Mouse (Mus musculus): ENCODE results near the gene Dpp9. TPM values are rescaled to one million over a fixed set of nuclear protein-coding genes. Genes with fewer than 3 reads are reported as not detected.

Dpp9 gene
- total RNA-seq, 2 experiments from 2014 or later: 32.8 to 36.6 TPM

GRCm38 (mm10) chr17:56148790-56149618 is 69.7 kb downstream of the Dpp9 start:
- intact Hi-C loops (cut with DNase I): no loop called here
- DNase-seq: no peak

GRCm38 (mm10) chr17:56148280-56148679 is 70.4 kb downstream of the Dpp9 start:
- DNase-seq: no peak
- intact Hi-C loops (cut with DNase I): no loop called here

- intact Hi-C loops (cut with DNase I): no loop called here
- no peak for DNase-seq
These were observed 71.3 kb downstream of the Dpp9 start for GRCm38 (mm10) chr17:56147420-56147819.

DNA sequence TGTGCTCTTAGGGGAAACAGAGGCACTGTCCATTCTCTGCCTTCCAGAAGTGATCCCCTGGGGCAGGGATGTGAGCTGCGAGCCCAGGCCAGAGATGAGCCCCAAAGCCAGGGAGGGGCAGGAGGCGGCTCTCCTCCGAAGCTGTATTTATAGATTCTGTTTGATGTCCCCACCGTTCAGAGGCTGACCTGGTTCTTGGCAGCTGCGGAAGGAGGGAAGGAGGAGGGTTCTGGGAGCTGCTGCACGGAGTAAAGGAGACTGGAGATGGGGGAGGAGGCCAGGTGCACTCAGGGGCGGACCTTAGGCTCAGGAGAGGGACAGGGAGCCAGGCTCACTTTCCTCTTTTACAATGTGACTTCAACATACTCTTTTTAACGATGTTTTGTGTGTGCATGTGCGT is 72.6 kb downstream of the Dpp9 start:
- intact Hi-C loops (cut with DNase I): no loop called here
- DNase-seq: no peak

- intact Hi-C loops (cut with DNase I): no loop called here
- DNase-seq: no peak
These were observed 74.2 kb downstream of the Dpp9 start for GRCm38 (mm10) chr17:56144546-56144945.

GRCm38 (mm10) chr17:56141702-56142605 is 76.8 kb downstream of the Dpp9 start:
- DNase-seq: peak in 1 of 2 experiments; percentile 46
- intact Hi-C loops (cut with DNase I): no loop called here

- DNase-seq: peak; percentile 79 to 80
- intact Hi-C loops (cut with DNase I): no loop called here
These were observed 78.7 kb downstream of the Dpp9 start, which contains the start of gene Sema6b for GRCm38 (mm10) chr17:56139858-56140595. Gene Sema6b, minus strand, starts transcription at chr17:56140343.

DNA sequence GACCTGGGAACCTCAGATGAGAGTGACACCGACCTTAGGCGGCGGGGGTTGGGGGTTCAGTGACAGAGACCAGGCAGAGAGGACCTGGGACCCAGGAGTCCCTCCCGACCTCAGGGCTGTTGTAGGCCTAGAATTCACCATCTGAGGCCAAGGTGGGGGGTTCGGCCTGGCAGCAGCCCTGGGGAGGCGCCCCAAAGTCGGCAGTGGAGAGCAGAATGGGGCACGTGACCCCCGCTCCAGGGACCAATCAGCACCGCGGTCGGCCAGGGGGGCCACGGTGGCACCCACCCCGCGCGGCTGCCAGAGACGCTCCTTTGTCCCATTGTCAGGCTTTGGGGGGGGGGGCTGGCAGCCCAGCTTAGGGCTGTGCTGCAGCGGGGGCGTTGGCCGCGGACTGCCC is 79.3 kb downstream of the Dpp9 start:
- intact Hi-C loops (cut with DNase I): no loop called here
- DNase-seq: no peak

GRCm38 (mm10) chr17:56137839-56138613 is 80.7 kb downstream of the Dpp9 start:
- peak in 1 of 2 experiments; percentile 27 for DNase-seq
- intact Hi-C loops (cut with DNase I): no loop called here

Small RNA genes within 50 kb of the gene (microRNA-seq; reads per million reads assigned to microRNA genes)
- gene Gm44397 (0 reads per million in 2 experiments), gene Mir7b (49.7 to 3,697 reads per million in 2 experiments)

Other genes starting within 250 kb of the Dpp9 start
- 1 to 10 TPM; 1.3 to 3.1 TPM for gene Shd, start 248.4 kb downstream of the Dpp9 start, total RNA-seq (2021)
- under 1 TPM in 1 of 2 experiments, not detected in 1; 0.74 TPM for gene Fsd1, start 232.4 kb downstream of the Dpp9 start, total RNA-seq (2021)
- 10 to 100 TPM; 15.9 to 17.9 TPM for gene Stap2, start 213.3 kb downstream of the Dpp9 start, total RNA-seq (2021)
- 10 to 100 TPM; 44.1 to 49.9 TPM for gene Mpnd, start 213.2 kb downstream of the Dpp9 start, total RNA-seq (2021)
- gene Sh3gl1, start 182.3 kb downstream of the Dpp9 start, total RNA-seq (2021): 10 to 100 TPM; 23.0 to 24.1 TPM
- gene Chaf1a, start 178.5 kb downstream of the Dpp9 start, total RNA-seq (2021): 1 to 10 TPM; 2.6 to 3.4 TPM
- 10 to 100 TPM; 46.9 to 50.5 TPM for gene Ubxn6, start 143.9 kb downstream of the Dpp9 start, total RNA-seq (2021)
- gene Hdgfl2, start 139.3 kb downstream of the Dpp9 start, total RNA-seq (2021): 10 to 100 TPM; 37.3 to 39.8 TPM
- gene Plin4, start 109.1 kb downstream of the Dpp9 start, total RNA-seq (2021): 100 to 1,000 TPM; 125 to 147 TPM
- gene Plin5, start 101.3 kb downstream of the Dpp9 start, total RNA-seq (2021): 100 to 1,000 TPM; 154 to 166 TPM
- 10 to 100 TPM; 36.7 to 45.8 TPM for gene Lrg1, start 96.9 kb downstream of the Dpp9 start, total RNA-seq (2021)
- gene Sema6b, start 78.6 kb downstream of the Dpp9 start, total RNA-seq (2021): 10 to 100 TPM; 14.5 to 14.7 TPM
- 1 to 10 TPM; 3.5 to 5.1 TPM for gene Tnfaip8l1, start 56.4 kb downstream of the Dpp9 start, total RNA-seq (2021)
- 10 to 100 TPM; 33.2 to 34.6 TPM for gene Mydgf, start 35.0 kb downstream of the Dpp9 start, total RNA-seq (2021)
- 10 to 100 TPM; 90.4 to 94.6 TPM for gene Fem1a, start 37.9 kb upstream of the Dpp9 start, total RNA-seq (2021)
- 10 to 100 TPM in 1 of 2 experiments, 1 to 10 TPM in 1; 9.5 to 11.4 TPM for gene Ticam1, start 57.9 kb upstream of the Dpp9 start, total RNA-seq (2021)
- gene Plin3, start 74.0 kb upstream of the Dpp9 start, total RNA-seq (2021): 100 to 1,000 TPM; 115 to 133 TPM
- under 1 TPM in 1 of 2 experiments, not detected in 1; 0.36 TPM for gene Arrdc5, start 81.4 kb upstream of the Dpp9 start, total RNA-seq (2021)
- gene Uhrf1, start 84.4 kb upstream of the Dpp9 start, total RNA-seq (2021): 10 to 100 TPM in 1 of 2 experiments, 1 to 10 TPM in 1; 4.8 to 12.2 TPM
- gene Kdm4b, start 107.2 kb upstream of the Dpp9 start, total RNA-seq (2021): 10 to 100 TPM; 44.3 to 44.9 TPM